Mouse (Mus musculus): Measurements from ENCODE around the gene Usf3. TPM values are rescaled to one million over a fixed set of nuclear protein-coding genes. Genes with fewer than 3 reads are reported as not detected.

Usf3 gene
- polyA plus RNA-seq, 1 experiment from 2014 or later: 3.4 TPM

Other genes starting within 250 kb of the Usf3 start
- 22.5 and 25.8 TPM in 2 replicates for gene Qtrt2, start 246.4 kb upstream of the Usf3 start, polyA plus RNA-seq (2015; fragmentation: Nextera tagmentation; extraction: Ambion mirVana)
- 2.1 and 2.6 TPM in 2 replicates for gene Zdhhc23, start 193.5 kb upstream of the Usf3 start, polyA plus RNA-seq (2015; fragmentation: Nextera tagmentation; extraction: Ambion mirVana)
- gene Gramd1c, start 109.9 kb upstream of the Usf3 start, polyA plus RNA-seq (2015; fragmentation: Nextera tagmentation; extraction: Ambion mirVana): 6.6 and 7.1 TPM in 2 replicates
- gene Atp6v1a, start 33.5 kb upstream of the Usf3 start, polyA plus RNA-seq (2015; fragmentation: Nextera tagmentation; extraction: Ambion mirVana): 49.4 and 51.8 TPM in 2 replicates
- gene Naa50, start 33.4 kb upstream of the Usf3 start, polyA plus RNA-seq (2015; fragmentation: Nextera tagmentation; extraction: Ambion mirVana): 110 and 112 TPM in 2 replicates
- gene Sidt1, start 159.9 kb downstream of the Usf3 start, polyA plus RNA-seq (2015; fragmentation: Nextera tagmentation; extraction: Ambion mirVana): 3.8 and 4.7 TPM in 2 replicates
- 28.3 and 28.7 TPM in 2 replicates for gene Spice1, start 173.9 kb downstream of the Usf3 start, polyA plus RNA-seq (2015; fragmentation: Nextera tagmentation; extraction: Ambion mirVana)
- 0.17 TPM in 2 replicates for gene Cfap44, start 221.6 kb downstream of the Usf3 start, polyA plus RNA-seq (2015; fragmentation: Nextera tagmentation; extraction: Ambion mirVana)

Data from stomach, embryonic 15.5 days (tissue).